Mouse (Mus musculus) Patski (cell line): ENCODE measurements around the gene Casc3. TPM values are rescaled to one million over a fixed set of nuclear protein-coding genes. Genes with fewer than 3 reads are reported as not detected.

Experiments
- ATAC-seq: fragments of 100-300 bp; one replicate; pipeline ENCODE4 v1.8.0; 2021
- CTCF ChIA-PET: fragments of 350-600 bp; sonication (Branson Sonifier 250); formaldehyde crosslinking; loops from one replicate; lab custom pipeline; 2022; ENCODE audit warnings: inconsistent platforms; lab: Charles Lee
- POLR2A ChIA-PET: fragments of 350-600 bp; sonication (Branson Sonifier 250); formaldehyde crosslinking; loops from one replicate; lab custom pipeline; 2022; ENCODE audit warnings: antibody characterized with exemption, inconsistent platforms; lab: Charles Lee
- DNase-seq: peaks from one replicate; pipeline ENCODE4 v3.0.0-alpha.2; 2011; ENCODE audit warnings: low read depth, low spot score
- H3K27me3 ChIP-seq: fragments of 371-371 bp; one replicate; pipeline ENCODE4 v1.5.1; 2021
- CTCF ChIP-seq: fragments of 100-300 bp; IDR thresholded peaks from one replicate; pipeline ENCODE4 v1.5.1; 2021
- in situ Hi-C: fragments of 300-500 bp; cut with MboI; formaldehyde crosslinking; loops from 3 replicates; pipeline ENCODE4 v1.11.1; 2018; ENCODE audit warnings: low pct_unique_long_range_greater_than_20kb, mixed read lengths
- polyA plus RNA-seq: library from polyadenylated mRNA; unstranded; gene quantifications from one replicate; pipeline ENCODE4 v1.2.3, GENCODE M21; 2021

The Casc3 gene
- polyA plus RNA-seq, 1 experiment from 2014 or later: 39.4 TPM

GRCm38 (mm10) chr11:98788550-98789218 lies 16.0 kb upstream of the Casc3 start:
- no peaks in the 10 kb centered on the region for H3K27me3 ChIP-seq
- in situ Hi-C loops: loop anchor here (5.0 kb wide), 1 partner anchor 86 kb away; the partner anchor contains the start of gene Csf3
- peak; percentile 92 for TF ChIP-seq CTCF
- DNase-seq: no peak
- CTCF ChIA-PET: interaction anchor here (0.8 to 5.3 kb wide), 13 partner anchors 14 to 117 kb away, joined by 3 to 74 read pairs (median 5); partner anchors contain the start of genes Csf3 and Nr1d1
- POLR2A ChIA-PET: interaction anchor here (0.7 to 6.9 kb wide), 5 partner anchors 15 to 151 kb away, joined by 3 to 48 read pairs (median 5); partner anchors contain the start of genes Nr1d1 and Rapgefl1
- ATAC-seq: peak; percentile 59

DNA sequence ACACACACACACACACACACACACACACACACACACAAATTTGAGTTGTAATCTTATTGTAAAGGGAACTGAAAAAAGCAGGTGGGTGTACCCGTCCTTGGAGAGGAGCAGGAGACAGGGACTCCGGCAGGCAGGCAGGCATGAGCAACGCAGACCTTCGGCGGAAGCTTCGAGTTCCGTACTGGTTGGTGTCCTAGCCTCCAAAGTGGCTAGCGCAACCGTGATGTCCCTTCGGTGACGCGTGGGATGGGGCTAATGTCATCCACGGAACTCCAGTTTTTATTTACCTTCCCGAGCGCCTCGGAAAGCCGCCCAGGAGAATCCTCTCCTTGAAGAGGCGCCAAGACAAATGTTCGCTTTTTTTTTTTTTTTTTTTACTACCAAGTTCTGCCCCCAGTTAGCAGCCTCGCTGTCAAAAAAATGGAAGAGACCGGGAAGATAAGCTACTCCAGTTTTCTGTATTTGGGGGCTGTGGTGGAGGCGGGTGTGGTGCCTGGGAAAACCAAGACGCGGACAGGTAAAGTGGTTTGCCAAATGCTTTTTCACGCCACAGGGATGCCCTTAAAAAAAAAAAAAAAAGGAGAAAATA lies 15.4 kb upstream of the Casc3 start:
- no peak for ATAC-seq
- H3K27me3 ChIP-seq: no peaks in the 10 kb centered on the region
- POLR2A ChIA-PET: interaction anchor here (0.6 to 6.9 kb wide), 7 partner anchors 15 to 151 kb away, joined by 3 to 48 read pairs (median 4); partner anchors contain the start of genes Casc3 and Nr1d1
- CTCF ChIA-PET: interaction anchor here (0.8 to 5.3 kb wide), 10 partner anchors 14 to 89 kb away, joined by 3 to 74 read pairs (median 6); partner anchors contain the start of genes Csf3 and Nr1d1
- no peak for DNase-seq
- TF ChIP-seq CTCF: no peak
- in situ Hi-C loops: loop anchor here (5.0 kb wide), 1 partner anchor 87 kb away; the partner anchor contains the start of gene Csf3

DNA sequence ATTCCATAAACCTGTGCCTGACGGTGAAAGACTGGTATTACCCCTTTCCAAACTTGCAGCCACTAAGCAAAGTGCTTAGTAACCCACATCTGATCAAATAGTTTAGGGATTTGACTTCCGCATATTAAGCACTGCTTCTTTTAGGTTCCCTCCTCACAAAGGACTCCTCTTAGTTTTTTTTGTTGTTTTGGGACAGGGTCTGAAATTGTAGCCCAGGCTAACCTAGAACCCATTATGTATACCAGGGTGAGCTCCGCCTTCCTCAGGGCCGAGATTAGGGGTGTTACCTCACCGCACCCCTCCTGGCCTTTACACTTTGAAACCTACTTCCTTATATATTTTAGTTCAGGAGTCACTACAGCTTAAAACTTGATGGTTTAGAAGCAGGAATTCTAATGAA lies 14.9 kb upstream of the Casc3 start:
- ChIA-PET POLR2A (interaction anchor here (0.6 to 6.9 kb wide), 5 partner anchors 15 to 80 kb away, joined by 3 to 48 read pairs (median 4); partner anchors contain the start of genes Casc3 and Nr1d1), CTCF (interaction anchor here (0.8 to 5.3 kb wide), 4 partner anchors 15 to 48 kb away, joined by 3 to 74 read pairs (median 4); partner anchors contain the start of gene Nr1d1)
- TF ChIP-seq CTCF: no peak
- DNase-seq: no peak
- in situ Hi-C loops: loop anchor here (5.0 kb wide), 1 partner anchor 88 kb away; the partner anchor contains the start of gene Csf3
- no peak for ATAC-seq
- no peaks in the 10 kb centered on the region for H3K27me3 ChIP-seq

DNA sequence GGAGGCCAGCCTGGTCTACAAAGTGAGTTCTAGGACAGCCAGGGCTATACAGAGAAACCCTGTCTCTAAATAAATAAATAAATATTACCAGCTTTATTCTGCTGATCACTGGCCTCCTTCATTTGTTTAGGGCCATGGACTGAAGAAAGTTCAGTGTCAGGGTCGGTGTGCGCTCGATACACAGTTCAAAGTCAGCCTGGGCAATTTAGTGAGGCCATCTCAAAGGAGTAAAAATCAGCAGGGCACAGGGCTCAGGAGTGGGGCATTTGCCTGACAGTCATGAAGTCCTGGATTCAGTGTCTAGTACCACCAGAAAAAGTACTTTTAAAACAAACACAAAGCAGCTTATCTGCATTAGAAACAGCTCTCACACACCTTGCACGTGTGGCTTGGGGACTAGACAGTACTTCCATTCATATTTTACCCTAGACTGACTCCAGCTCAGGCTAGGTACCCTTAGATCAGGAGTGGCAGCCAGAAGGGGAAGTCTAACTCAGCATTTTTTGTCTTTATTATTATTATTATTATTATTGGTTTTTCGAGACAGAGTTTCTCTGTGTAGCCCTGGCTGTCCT lies 14.0 kb upstream of the Casc3 start:
- CTCF ChIA-PET: interaction anchor here (1.4 to 2.3 kb wide), 2 partner anchors 18 to 22 kb away, joined by 3 to 5 read pairs; no protein-coding TSS in a partner anchor
- POLR2A ChIA-PET: interaction anchor here (0.6 to 0.9 kb wide), 2 partner anchors 52 to 441 kb away, joined by 3 to 9 read pairs; no protein-coding TSS in a partner anchor

DNA sequence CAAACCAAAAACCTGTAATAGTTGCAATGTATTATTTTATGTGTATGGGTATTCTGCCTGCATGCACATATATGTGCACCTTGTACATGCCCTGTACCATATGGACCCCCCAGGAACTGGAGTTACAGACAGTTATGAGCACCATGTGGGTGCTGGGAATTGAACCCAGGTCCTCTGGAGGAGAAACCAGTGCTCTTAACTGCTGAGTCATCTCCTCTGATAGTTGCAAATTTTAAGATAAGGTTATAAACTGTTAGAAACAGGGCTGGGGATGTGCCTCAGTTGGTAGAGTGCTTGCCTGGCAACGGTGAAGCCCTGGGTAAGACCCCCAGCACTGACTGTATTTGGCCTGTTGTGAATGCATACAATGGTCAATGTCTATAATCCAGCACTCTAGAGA lies 13.3 kb upstream of the Casc3 start:
- in situ Hi-C loops: no loop called here
- POLR2A ChIA-PET: no interaction called here
- CTCF ChIA-PET: interaction anchor here (1.6 to 2.3 kb wide), 2 partner anchors 17 to 91 kb away, joined by 3 to 5 read pairs; no protein-coding TSS in a partner anchor

More for the DNA sequence above, 14.0 kb upstream of the Casc3 start:
- ATAC-seq (no peak), DNase-seq (no peak)
- in situ Hi-C loops: no loop called here
- no peak for TF ChIP-seq CTCF
- H3K27me3 ChIP-seq: no peaks in the 10 kb centered on the region

GRCm38 (mm10) chr11:98792081-98792480 lies 12.6 kb upstream of the Casc3 start:
- DNase-seq (no peak), ATAC-seq (no peak)
- POLR2A ChIA-PET: no interaction called here
- H3K27me3 ChIP-seq: no peaks in the 10 kb centered on the region
- in situ Hi-C loops: no loop called here
- no peak for TF ChIP-seq CTCF
- CTCF ChIA-PET: interaction anchor here (1.0 to 2.3 kb wide), 3 partner anchors 16 to 92 kb away, joined by 3 to 5 read pairs (median 3); partner anchors contain the start of gene Med24

More for the DNA sequence above, 13.3 kb upstream of the Casc3 start:
- TF ChIP-seq CTCF: no peak
- ATAC-seq (no peak), DNase-seq (no peak)
- no peaks in the 10 kb centered on the region for H3K27me3 ChIP-seq

- peak; percentile 19 for TF ChIP-seq CTCF
- ChIA-PET CTCF (interaction anchor here (1.0 kb wide), 1 partner anchor 22 kb away, joined by 3 read pairs; no protein-coding TSS in a partner anchor), POLR2A (no interaction called here)
- in situ Hi-C loops: no loop called here
- peak; percentile 49 for ATAC-seq
- H3K27me3 ChIP-seq: no peaks in the 10 kb centered on the region
- DNase-seq: no peak
These were observed 10.2 kb upstream of the Casc3 start for GRCm38 (mm10) chr11:98794469-98795014.

- in situ Hi-C loops: no loop called here
- no peak for DNase-seq
- peak; percentile 24 for ATAC-seq
- CTCF ChIA-PET: no interaction called here
- POLR2A ChIA-PET: interaction anchor here (0.6 to 3.5 kb wide), 6 partner anchors 14 to 68 kb away, joined by 3 to 20 read pairs (median 4); partner anchors contain the start of gene Nr1d1
- no peak for TF ChIP-seq CTCF
- no peaks in the 10 kb centered on the region for H3K27me3 ChIP-seq
These were observed 9.5 kb upstream of the Casc3 start, which contains the start of gene Msl1 for GRCm38 (mm10) chr11:98795015-98795713. Gene Msl1, plus strand, starts transcription at chr11:98795516.
